Mouse (Mus musculus): ENCODE measurements around the gene Pcdh18. TPM values are rescaled to one million over a fixed set of nuclear protein-coding genes. Genes with fewer than 3 reads are reported as not detected.
A peak's percentile ranks its signal among the peaks of the same experiment; 100 is the strongest.

Pcdh18 gene
- polyA plus RNA-seq, 1 experiment: 17.8 TPM

DNA sequence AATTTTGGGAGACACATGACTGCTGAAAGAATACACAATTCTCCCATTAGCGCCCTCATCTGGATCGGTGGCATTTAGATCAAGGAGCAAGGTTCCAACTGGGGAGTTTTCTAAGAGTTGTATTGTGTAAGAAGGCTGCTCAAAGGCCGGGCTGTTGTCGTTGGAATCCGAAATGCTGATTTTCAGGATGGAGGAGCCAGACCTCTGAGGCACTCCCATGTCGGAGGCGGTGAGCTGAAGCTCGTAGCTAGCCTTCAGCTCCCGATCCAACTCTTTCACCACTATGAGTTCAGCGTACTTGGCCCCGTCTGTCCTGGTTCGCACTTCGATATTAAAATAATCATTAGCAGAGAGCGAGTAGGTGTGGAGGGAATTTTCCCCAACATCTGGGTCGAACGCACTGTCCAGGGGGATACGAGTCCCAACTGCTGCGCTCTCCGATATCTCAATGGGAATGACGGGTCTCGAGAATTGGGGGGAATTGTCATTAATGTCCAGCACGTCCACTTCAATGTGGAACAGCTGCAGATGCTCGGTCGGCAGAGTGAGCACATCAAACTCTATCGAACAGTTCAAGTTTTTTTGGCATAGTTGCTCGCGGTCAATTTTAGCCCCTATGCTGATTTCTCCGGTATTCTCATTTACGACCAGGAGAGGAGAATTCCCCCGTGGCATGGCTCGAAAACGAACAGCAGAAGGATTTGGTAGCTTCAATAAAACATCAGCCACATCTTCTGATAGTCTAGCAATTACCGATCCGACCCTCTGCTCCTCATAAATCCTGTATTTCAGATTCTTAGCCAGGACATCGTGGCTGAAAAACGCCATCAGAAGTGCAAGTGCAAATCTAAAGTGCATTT lies 909 bp downstream of the Pcdh18 start:
- peak overlapping the region; percentile 47 for H3K4me3 ChIP-seq (replicated peaks; ENCODE audit: extremely low read depth, low read depth, low read length)
- peaks cover 2% of the 10 kb centered on the region; the same call in 1 of the 2 replicates for H3K4me1 ChIP-seq (ENCODE audit: control insufficient read depth, insufficient read depth, low read length)
- DNase-seq: peak; percentile 12
- TF ChIP-seq POLR2A (IDR thresholded peaks at IDR 0.05; ENCODE audit: borderline replicate concordance, extremely low read depth, low read depth, low read length) (0 out of 2 replicates have a peak, but pooled peaks have one; percentile 17), CTCF (IDR thresholded peaks at IDR 0.05; ENCODE audit: insufficient read depth, low read length) (no peak)
- WGBS: 3% methylated on average over 36 of the region's 36 CpGs

DNA sequence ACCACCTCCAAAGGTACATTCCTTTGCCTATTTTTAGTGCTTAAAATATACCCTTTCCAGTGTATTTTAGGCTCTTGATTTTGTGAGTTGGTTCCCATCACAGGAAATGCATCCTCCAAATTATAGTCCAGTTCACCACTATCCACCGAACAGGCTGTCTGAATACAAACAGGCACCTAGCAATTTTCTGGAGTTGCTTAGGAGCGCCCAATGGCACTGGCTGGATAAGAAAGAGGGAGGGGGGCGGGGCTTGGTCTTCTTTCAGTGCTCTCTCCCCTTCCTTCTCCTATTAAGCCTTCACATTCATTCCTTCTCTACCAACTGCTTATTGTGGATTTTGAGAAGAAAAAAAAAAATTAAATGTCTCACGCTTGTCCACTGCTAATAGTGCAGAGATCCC lies 4.4 kb downstream of the Pcdh18 start:
- H3K4me3 ChIP-seq (replicated peaks; ENCODE audit: extremely low read depth, low read depth, low read length): no peak overlapping the region
- DNase-seq: no peak
- 80% methylated on average over 4 of the region's 4 CpGs for WGBS
- H3K4me1 ChIP-seq (ENCODE audit: control insufficient read depth, insufficient read depth, low read length): peaks cover 2% of the 10 kb centered on the region; the same call in 1 of the 2 replicates
- no peak for TF ChIP-seq CTCF (IDR thresholded peaks at IDR 0.05; ENCODE audit: insufficient read depth, low read length)
- no peak for TF ChIP-seq POLR2A (IDR thresholded peaks at IDR 0.05; ENCODE audit: borderline replicate concordance, extremely low read depth, low read depth, low read length)

DNA sequence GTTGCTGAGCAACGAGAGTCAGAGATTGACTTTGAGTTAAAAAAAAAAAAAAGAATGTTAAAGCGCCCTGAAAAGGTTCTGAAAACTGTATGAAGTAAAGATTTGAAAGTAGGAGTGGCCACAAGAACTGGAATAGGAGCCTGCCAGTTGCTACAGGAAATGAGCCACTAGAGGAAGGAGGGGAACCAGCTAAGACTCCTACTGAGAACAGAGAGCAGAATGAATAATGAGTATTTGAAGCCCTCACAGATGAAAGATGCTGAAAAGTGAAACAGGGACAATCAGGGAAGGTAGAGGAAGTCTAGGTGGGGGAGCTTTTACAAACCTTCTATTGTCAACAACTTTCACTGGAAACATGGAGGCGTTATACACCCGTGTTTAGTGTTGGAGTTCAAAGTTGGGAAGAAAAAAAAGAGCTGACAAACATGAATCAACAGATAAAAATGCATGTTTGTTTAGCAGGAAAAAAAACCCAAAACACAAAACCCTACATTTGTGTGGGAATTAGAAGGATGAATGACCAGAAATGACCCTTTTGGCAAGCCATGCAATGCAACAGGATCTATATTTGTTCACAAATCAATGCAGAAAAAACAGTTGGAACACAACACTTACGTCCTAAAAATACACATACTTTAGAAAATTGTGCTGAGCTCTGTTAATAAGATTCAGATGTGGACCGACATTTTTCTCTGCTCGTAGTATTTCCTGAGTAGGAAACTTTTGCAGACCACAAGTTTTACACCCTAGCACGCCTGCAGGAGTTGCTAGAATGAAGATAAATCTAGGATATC lies 7.4 kb downstream of the Pcdh18 start:
- TF ChIP-seq POLR2A (IDR thresholded peaks at IDR 0.05; ENCODE audit: borderline replicate concordance, extremely low read depth, low read depth, low read length) (no peak), CTCF (IDR thresholded peaks at IDR 0.05; ENCODE audit: insufficient read depth, low read length) (no peak)
- Histone ChIP-seq H3K4me3 (replicated peaks; ENCODE audit: extremely low read depth, low read depth, low read length) (no peak overlapping the region), H3K4me1 (ENCODE audit: control insufficient read depth, insufficient read depth, low read length) (no peaks in the 10 kb centered on the region)
- DNase-seq: no peak
- 51% methylated on average over 8 of the region's 8 CpGs for WGBS

DNA sequence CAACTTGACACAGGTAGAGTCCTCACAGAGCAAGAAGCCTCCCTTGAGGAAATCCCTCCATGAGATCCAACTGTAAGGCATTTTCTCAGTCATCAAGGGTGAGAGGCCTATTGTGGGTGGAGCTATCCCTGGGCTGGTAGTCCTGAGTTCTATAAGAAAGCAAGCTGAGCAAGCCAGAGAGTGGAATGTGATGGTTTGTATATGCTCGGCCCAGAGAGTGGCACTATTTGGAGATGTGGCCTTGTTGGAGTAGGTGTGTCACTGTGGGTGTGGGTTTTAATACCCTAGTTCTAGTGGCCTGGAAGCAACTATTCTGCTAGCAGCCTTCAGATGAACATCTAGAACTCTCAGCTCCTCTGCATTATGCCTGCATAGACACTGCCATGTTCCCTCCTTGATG lies 9.1 kb downstream of the Pcdh18 start:
- DNase-seq: no peak
- TF ChIP-seq POLR2A (IDR thresholded peaks at IDR 0.05; ENCODE audit: borderline replicate concordance, extremely low read depth, low read depth, low read length): no peak
- no peak overlapping the region for H3K4me3 ChIP-seq (replicated peaks; ENCODE audit: extremely low read depth, low read depth, low read length)
- WGBS: 83% methylated on average over 1 of the region's 1 CpGs
- no peaks in the 10 kb centered on the region for H3K4me1 ChIP-seq (ENCODE audit: control insufficient read depth, insufficient read depth, low read length)

DNA sequence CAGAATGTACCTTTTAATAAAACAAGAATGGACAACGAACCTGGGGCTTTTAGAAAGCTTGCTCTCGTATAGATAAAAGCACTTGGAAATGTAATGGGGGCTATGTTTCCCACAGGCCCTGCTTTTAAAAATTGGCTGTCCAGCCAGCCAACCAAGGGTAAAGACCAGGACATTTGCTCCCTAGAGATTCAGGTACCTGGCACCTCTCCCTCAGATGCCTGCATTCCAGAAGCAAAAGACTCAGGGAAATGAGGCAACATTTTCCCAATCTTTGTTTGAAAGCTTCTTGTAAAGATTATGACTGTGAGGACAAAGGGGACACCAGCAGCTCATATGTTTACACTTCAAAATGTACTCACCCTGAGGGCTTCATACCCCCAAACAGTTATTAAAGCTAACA lies 18.1 kb downstream of the Pcdh18 start:
- WGBS: 58% methylated on average over 2 of the region's 2 CpGs
- TF ChIP-seq CTCF (IDR thresholded peaks at IDR 0.05; ENCODE audit: insufficient read depth, low read length) (no peak), POLR2A (IDR thresholded peaks at IDR 0.05; ENCODE audit: borderline replicate concordance, extremely low read depth, low read depth, low read length) (no peak)
- no peak for DNase-seq
- Histone ChIP-seq H3K4me3 (replicated peaks; ENCODE audit: extremely low read depth, low read depth, low read length) (no peak overlapping the region), H3K4me1 (ENCODE audit: control insufficient read depth, insufficient read depth, low read length) (no peaks in the 10 kb centered on the region)

DNA sequence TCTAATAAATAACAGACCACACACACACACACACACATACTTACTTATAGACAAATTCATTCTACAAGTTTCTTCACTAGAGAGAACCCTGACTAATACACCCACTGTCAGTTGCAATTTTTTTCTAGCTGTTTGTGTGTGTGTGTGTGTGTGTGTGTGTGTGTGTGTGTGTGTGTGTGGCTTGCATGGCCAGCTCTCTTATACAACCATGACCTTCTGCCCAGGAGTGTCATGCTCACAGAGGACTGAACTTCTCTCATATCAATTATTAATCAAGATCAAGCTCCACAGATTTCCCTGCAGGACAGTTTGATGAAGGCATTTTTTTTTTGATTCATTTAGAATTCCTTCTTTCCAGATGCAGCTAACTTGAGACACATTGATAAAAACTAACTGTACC lies 18.6 kb downstream of the Pcdh18 start:
- no peak overlapping the region for H3K4me3 ChIP-seq (replicated peaks; ENCODE audit: extremely low read depth, low read depth, low read length)
- DNase-seq: no peak
- H3K4me1 ChIP-seq (ENCODE audit: control insufficient read depth, insufficient read depth, low read length): no peaks in the 10 kb centered on the region
- no peak for TF ChIP-seq POLR2A (IDR thresholded peaks at IDR 0.05; ENCODE audit: borderline replicate concordance, extremely low read depth, low read depth, low read length)
- no peak for TF ChIP-seq CTCF (IDR thresholded peaks at IDR 0.05; ENCODE audit: insufficient read depth, low read length)

DNA sequence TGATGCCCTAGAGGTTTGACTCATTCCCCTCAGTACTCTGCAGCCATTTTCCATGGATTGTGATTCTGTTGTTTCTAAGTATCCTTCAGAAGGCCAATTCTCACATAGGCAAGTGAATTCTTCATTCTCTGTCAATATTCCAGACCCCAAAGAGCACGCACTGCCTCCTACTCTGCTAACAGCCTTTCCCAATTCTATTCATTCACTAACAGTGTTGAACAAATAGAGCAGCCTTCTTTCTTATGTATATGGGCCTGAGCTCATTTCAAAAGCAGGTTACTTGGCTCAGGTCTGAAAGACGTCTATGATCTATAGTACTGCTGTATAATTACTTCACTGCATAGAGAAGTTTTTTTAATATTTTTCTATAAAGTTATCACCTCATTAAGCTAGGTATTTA lies 50.6 kb downstream of the Pcdh18 start:
- WGBS: 78% methylated on average over 2 of the region's 2 CpGs

DNA sequence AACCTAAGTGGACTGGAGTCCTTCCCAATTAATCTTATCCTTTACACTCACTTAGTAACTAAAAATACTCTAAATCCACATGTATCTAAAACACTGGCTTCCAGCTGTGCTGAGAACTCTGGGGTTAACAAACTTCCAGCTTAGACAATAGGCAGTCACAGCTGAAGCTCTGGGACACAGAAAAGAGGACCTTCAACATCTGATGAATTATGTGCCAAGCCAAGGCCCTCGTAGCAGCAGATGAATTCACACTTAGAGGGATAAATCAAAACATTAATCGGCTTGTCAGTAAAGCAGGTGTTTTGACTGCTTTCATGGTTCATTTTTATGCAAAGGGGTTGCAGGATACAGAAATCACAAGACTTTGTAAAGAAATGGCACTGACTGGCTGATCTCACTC lies 57.2 kb downstream of the Pcdh18 start:
- Histone ChIP-seq H3K4me3 (replicated peaks; ENCODE audit: extremely low read depth, low read depth, low read length) (no peak overlapping the region), H3K4me1 (ENCODE audit: control insufficient read depth, insufficient read depth, low read length) (no peaks in the 10 kb centered on the region)
- TF ChIP-seq CTCF (IDR thresholded peaks at IDR 0.05; ENCODE audit: insufficient read depth, low read length) (no peak), POLR2A (IDR thresholded peaks at IDR 0.05; ENCODE audit: borderline replicate concordance, extremely low read depth, low read depth, low read length) (no peak)
- no peak for DNase-seq
- 28% methylated on average over 2 of the region's 2 CpGs for WGBS

More for the DNA sequence above, 50.6 kb downstream of the Pcdh18 start:
- TF ChIP-seq POLR2A (IDR thresholded peaks at IDR 0.05; ENCODE audit: borderline replicate concordance, extremely low read depth, low read depth, low read length): no peak
- no peak for TF ChIP-seq CTCF (IDR thresholded peaks at IDR 0.05; ENCODE audit: insufficient read depth, low read length)
- Histone ChIP-seq H3K4me1 (ENCODE audit: control insufficient read depth, insufficient read depth, low read length) (no peaks in the 10 kb centered on the region), H3K4me3 (replicated peaks; ENCODE audit: extremely low read depth, low read depth, low read length) (no peak overlapping the region)
- DNase-seq: no peak

All from lung, adult 2 months (tissue).